Mouse (Mus musculus) CH12.LX (cell line): ENCODE measurements at regions not wholly inside any gene's neighbourhood (a gene's known extent, or its start where the extent isn't known, plus 50 kb on each side); places are given as distances from the start of the nearest gene placed in this dataset.

Source experiments
- DNase-seq: peaks from one replicate; pipeline ENCODE4 v3.0.0-alpha.2; 2013; ENCODE audit errors: extremely low read depth
- H3K27ac ChIP-seq: 2 replicates; pipeline ENCODE4 v1.5.1; 2012; ENCODE audit warnings: low read depth, mild to moderate bottlenecking, control low read depth, moderate library complexity; ENCODE audit not compliant: insufficient read depth
- H3K27me3 ChIP-seq: replicated peaks from 2 replicates; pipeline ENCODE3; 2012; ENCODE audit warnings: inconsistent platforms
- H3K36me3 ChIP-seq, 2 experiments: replicated peaks in 1 of 2; 2 replicates each; pipeline versions ENCODE3 to v1.6.1; 2012; ENCODE audit warnings: inconsistent platforms in 1 of 2, low read length in 1 of 2, mild to moderate bottlenecking in 1 of 2, mixed read lengths in 1 of 2, moderate library complexity in 1 of 2; ENCODE audit not compliant: control insufficient read depth in 1 of 2, insufficient read depth in 1 of 2
- H3K4me1 ChIP-seq, 2 experiments: 2 replicates each; pipeline ENCODE4 v1.6.1; 2012; ENCODE audit warnings: inconsistent platforms in 1 of 2, moderate library complexity in 1 of 2; ENCODE audit not compliant: insufficient read depth in 2 of 2, control insufficient read depth in 1 of 2
- H3K4me2 ChIP-seq: 2 replicates; pipeline ENCODE4 v1.6.1; 2012; ENCODE audit warnings: low read depth, mild to moderate bottlenecking, control low read depth; ENCODE audit not compliant: poor library complexity, insufficient read depth, severe bottlenecking
- H3K4me3 ChIP-seq, 3 experiments: fragments of 150-350 bp in 1 of 3; sonication (generic) in 1 of 3; replicated peaks in 1 of 3; 2 replicates each; pipeline versions ENCODE3 to v1.5.1; 2011 to 2012; ENCODE audit warnings: low read depth in 2 of 3, low read length in 2 of 3, mild to moderate bottlenecking in 2 of 3, moderate library complexity in 2 of 3, control low read depth in 1 of 3, improper control_type of control experiment in 1 of 3, inconsistent platforms in 1 of 3, mixed read lengths in 1 of 3; ENCODE audit not compliant: poor library complexity in 1 of 3
- H3K79me2 ChIP-seq: replicated peaks from 2 replicates; pipeline ENCODE4 v1.6.1; 2012; ENCODE audit warnings: mild to moderate bottlenecking, moderate library complexity; ENCODE audit not compliant: control insufficient read depth, poor library complexity, insufficient read depth, severe bottlenecking; ENCODE audit errors: extremely low read depth
- H3K9ac ChIP-seq: 2 replicates; pipeline ENCODE4 v1.6.1; 2012; ENCODE audit warnings: low read depth, mild to moderate bottlenecking, control low read depth, moderate library complexity; ENCODE audit not compliant: insufficient read depth
- H3K9me3 ChIP-seq: replicated peaks from 2 replicates; pipeline ENCODE3; 2012; ENCODE audit warnings: low read length, inconsistent platforms, mixed read lengths
- BHLHE40 ChIP-seq: IDR thresholded peaks from 2 replicates; pipeline ENCODE4 v1.6.1; 2011; ENCODE audit warnings: mild to moderate bottlenecking, low read depth, low read length, improper control_type of control experiment
- EP300 ChIP-seq: IDR thresholded peaks from 2 replicates; pipeline ENCODE4 v1.6.1; 2011; ENCODE audit warnings: low read length, improper control_type of control experiment
- ETS1 ChIP-seq: conservative IDR thresholded peaks from 2 replicates; pipeline ENCODE4 v1.6.1; 2012; ENCODE audit warnings: low read depth, mild to moderate bottlenecking, inconsistent platforms, low read length, improper control_type of control experiment, moderate library complexity
- GABPA ChIP-seq: IDR thresholded peaks from 2 replicates; pipeline ENCODE4 v1.6.1; 2012; ENCODE audit warnings: low read depth, low read length, improper control_type of control experiment, inconsistent platforms; ENCODE audit not compliant: insufficient replicate concordance
- HCFC1 ChIP-seq: IDR thresholded peaks from 2 replicates; pipeline ENCODE4 v1.6.1; 2012; ENCODE audit warnings: low read depth, mild to moderate bottlenecking, inconsistent platforms, low read length, improper control_type of control experiment
- JUND ChIP-seq: conservative IDR thresholded peaks from 2 replicates; pipeline ENCODE4 v1.6.1; 2011; ENCODE audit warnings: low read depth, low read length, improper control_type of control experiment
- MAFK ChIP-seq: IDR thresholded peaks from 2 replicates; pipeline ENCODE4 v1.6.1; 2011; ENCODE audit warnings: low read length, improper control_type of control experiment; ENCODE audit not compliant: insufficient replicate concordance
- MAZ ChIP-seq: IDR thresholded peaks from 2 replicates; pipeline ENCODE4 v1.6.1; 2012; ENCODE audit warnings: low read depth, mild to moderate bottlenecking, inconsistent platforms, low read length, improper control_type of control experiment, moderate library complexity
- MXI1 ChIP-seq: IDR thresholded peaks from 2 replicates; pipeline ENCODE4 v1.6.1; 2011; ENCODE audit warnings: mild to moderate bottlenecking, low read depth, low read length, improper control_type of control experiment
- MYC ChIP-seq: IDR thresholded peaks from 2 replicates; pipeline ENCODE4 v1.6.1; 2011; ENCODE audit warnings: low read depth, mild to moderate bottlenecking, improper control_type of control experiment, low read length
- NRF1 ChIP-seq: IDR thresholded peaks from 2 replicates; pipeline ENCODE4 v1.6.1; 2014; ENCODE audit warnings: low read depth, mild to moderate bottlenecking, inconsistent platforms, low read length, improper control_type of control experiment, moderate library complexity
- PAX5 ChIP-seq: IDR thresholded peaks from 2 replicates; pipeline ENCODE4 v1.6.1; 2012; ENCODE audit warnings: low read length, inconsistent platforms, mixed read lengths
- POLR2A ChIP-seq: IDR thresholded peaks from 2 replicates; pipeline ENCODE4 v1.6.1; 2011; ENCODE audit warnings: low read depth, mild to moderate bottlenecking, improper control_type of control experiment, low read length
- RCOR1 ChIP-seq: conservative IDR thresholded peaks from 2 replicates; pipeline ENCODE4 v1.6.1; 2012; ENCODE audit warnings: low read depth, mild to moderate bottlenecking, inconsistent platforms, low read length, improper control_type of control experiment
- TBP ChIP-seq: conservative IDR thresholded peaks from 2 replicates; pipeline ENCODE4 v1.6.1; 2011; ENCODE audit warnings: low read depth, low read length, improper control_type of control experiment
- UBTF ChIP-seq: IDR thresholded peaks from 2 replicates; pipeline ENCODE4 v1.6.1; 2012; ENCODE audit warnings: low read depth, mild to moderate bottlenecking, inconsistent platforms, low read length, improper control_type of control experiment, moderate library complexity
- USF2 ChIP-seq: conservative IDR thresholded peaks from 2 replicates; pipeline ENCODE4 v1.6.1; 2011; ENCODE audit warnings: low read depth, low read length, improper control_type of control experiment
- ZC3H11A ChIP-seq: IDR thresholded peaks from 2 replicates; pipeline ENCODE4 v1.6.1; 2012; ENCODE audit warnings: low read depth, mild to moderate bottlenecking, inconsistent platforms, low read length, improper control_type of control experiment
- ZKSCAN1 ChIP-seq: IDR thresholded peaks from 2 replicates; pipeline ENCODE4 v1.6.1; 2012; ENCODE audit warnings: low read depth, inconsistent platforms, low read length, improper control_type of control experiment, borderline replicate concordance
- ZNF384 ChIP-seq: IDR thresholded peaks from 2 replicates; pipeline ENCODE4 v1.6.1; 2012; ENCODE audit warnings: low read depth, low read length, improper control_type of control experiment, inconsistent platforms
- dilution Hi-C: fragments of 300-500 bp; cut with MboI; formaldehyde crosslinking; loops from 2 replicates; pipeline ENCODE4 v1.14.3; 2020; ENCODE audit warnings: low sequenced_read_pairs; ENCODE audit not compliant: extremely low pct_unique_long_range_greater_than_20kb, extremely low pct_ligation_motif_present
- in situ Hi-C: fragments of 300-500 bp; cut with MboI; formaldehyde crosslinking; loops from 3 replicates; pipeline ENCODE4 v1.14.3; 2019; ENCODE audit warnings: low sequenced_read_pairs, low pct_ligation_motif_present, low pct_unique_long_range_greater_than_20kb, mixed read lengths

- DNase-seq: no peak
- no peaks in the 10 kb centered on the region for H3K79me2 ChIP-seq
- no peaks in the 10 kb centered on the region for H3K9me3 ChIP-seq
- in situ Hi-C loops: loop anchor here (5.0 kb wide), 1 partner anchor 172 kb away; no protein-coding TSS in a partner anchor
- H3K4me3 ChIP-seq: no peak overlapping the region
- no peak overlapping the region for H3K9ac ChIP-seq
- H3K4me2 ChIP-seq: no peak overlapping the region
- H3K27ac ChIP-seq: no peak overlapping the region
- no peaks in the 10 kb centered on the region for H3K36me3 ChIP-seq
- H3K4me1 ChIP-seq: peaks cover 9 to 18% of the 10 kb centered on the region in 2 experiments
- dilution Hi-C loops: no loop called here
- no peaks in the 10 kb centered on the region for H3K27me3 ChIP-seq
- TF ChIP-seq NRF1: no peak
- no peak for TF ChIP-seq MYC
- no peak for TF ChIP-seq JUND
- no peak for TF ChIP-seq POLR2A
- no peak for TF ChIP-seq ZNF384
- no peak for TF ChIP-seq USF2
- TF ChIP-seq MAZ: no peak
- TF ChIP-seq GABPA: no peak
- TF ChIP-seq MAFK: no peak
- no peak for TF ChIP-seq TBP
- no peak for TF ChIP-seq BHLHE40
- no peak for TF ChIP-seq EP300
- no peak for TF ChIP-seq MXI1
- TF ChIP-seq RCOR1: no peak
- no peak for TF ChIP-seq PAX5
- TF ChIP-seq UBTF: no peak
- TF ChIP-seq HCFC1: no peak
- TF ChIP-seq ZC3H11A: no peak
- no peak for TF ChIP-seq ZKSCAN1
These were observed 73.9 kb upstream of the Foxo1 start for GRCm38 (mm10) chr3:52194216-52194615.

- in situ Hi-C loops: loop anchor here (5.0 kb wide), 1 partner anchor 493 kb away; no protein-coding TSS in a partner anchor
- no peak overlapping the region for H3K27ac ChIP-seq
- no peaks in the 10 kb centered on the region for H3K36me3 ChIP-seq
- no peaks in the 10 kb centered on the region for H3K9me3 ChIP-seq
- no peak overlapping the region for H3K4me3 ChIP-seq
- H3K79me2 ChIP-seq: no peaks in the 10 kb centered on the region
- no peak for DNase-seq
- no peak for TF ChIP-seq ETS1
- dilution Hi-C loops: no loop called here
- no peaks in the 10 kb centered on the region for H3K27me3 ChIP-seq
- H3K9ac ChIP-seq: no peak overlapping the region
- no peak overlapping the region for H3K4me2 ChIP-seq
- H3K4me1 ChIP-seq: peaks cover 7 to 25% of the 10 kb centered on the region in 2 experiments
These were observed 72.7 kb upstream of the Foxo1 start for GRCm38 (mm10) chr3:52195486-52195885.
